Mouse (Mus musculus) bone marrow, adult 2 months (tissue): ENCODE data around the gene Manba.
A peak's percentile ranks its signal among the peaks of the same experiment; 100 is the strongest.

ENCODE experiments used
- CTCF ChIP-seq: fragments of 200-500 bp; IDR thresholded peaks from 2 replicates; pipeline ENCODE4 v1.5.1; 2011; ENCODE audit warnings: low read length, control low read depth; ENCODE audit not compliant: control insufficient read depth, insufficient read depth
- POLR2A ChIP-seq: fragments of 200-500 bp; IDR thresholded peaks from 2 replicates; pipeline ENCODE4 v1.6.1; 2011; ENCODE audit warnings: low read depth, mild to moderate bottlenecking, control low read depth, low read length, borderline replicate concordance; ENCODE audit not compliant: control insufficient read depth

DNA sequence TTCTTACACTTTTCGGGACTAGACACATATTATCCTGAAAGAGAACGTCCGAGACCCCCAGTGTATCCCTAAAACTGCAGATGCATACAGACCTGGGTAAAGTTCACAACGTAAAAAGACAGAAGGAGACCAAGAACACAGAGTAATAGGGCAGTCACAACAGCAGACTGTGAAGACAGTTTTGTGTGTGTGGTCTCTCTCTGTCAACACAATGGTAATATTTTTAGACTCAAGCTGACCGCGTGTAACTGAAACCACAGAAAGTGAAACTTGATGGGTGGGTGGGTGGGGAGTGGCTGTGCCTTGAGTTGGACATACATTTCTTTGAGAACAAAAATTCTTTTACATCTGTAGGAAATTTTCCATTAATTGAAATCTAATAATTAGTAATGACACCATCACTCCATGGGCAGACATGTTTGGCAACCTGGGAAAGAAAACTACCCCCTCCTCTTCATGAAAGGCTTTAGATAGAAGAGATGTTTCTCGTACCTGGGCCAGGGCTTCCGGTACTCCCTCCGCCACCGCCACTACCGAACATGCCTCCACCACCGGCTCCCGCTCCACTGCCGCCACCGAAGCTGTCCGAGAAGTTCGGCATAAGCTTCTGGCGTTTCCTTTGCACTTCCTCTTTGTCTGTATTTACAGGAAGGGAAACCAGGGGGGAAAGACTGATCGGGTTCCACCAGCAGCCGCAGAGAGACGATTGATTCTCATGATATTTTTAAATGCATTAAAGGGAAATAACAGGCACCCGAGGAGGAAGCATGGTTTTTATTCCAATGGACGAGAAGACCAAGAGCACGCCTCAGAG, 122.5 kb downstream of the Manba start:
- TF ChIP-seq CTCF (no peak), POLR2A (peak; percentile 49; the same call in 1 of the 2 replicates)
